In the genomic region with DNA sequence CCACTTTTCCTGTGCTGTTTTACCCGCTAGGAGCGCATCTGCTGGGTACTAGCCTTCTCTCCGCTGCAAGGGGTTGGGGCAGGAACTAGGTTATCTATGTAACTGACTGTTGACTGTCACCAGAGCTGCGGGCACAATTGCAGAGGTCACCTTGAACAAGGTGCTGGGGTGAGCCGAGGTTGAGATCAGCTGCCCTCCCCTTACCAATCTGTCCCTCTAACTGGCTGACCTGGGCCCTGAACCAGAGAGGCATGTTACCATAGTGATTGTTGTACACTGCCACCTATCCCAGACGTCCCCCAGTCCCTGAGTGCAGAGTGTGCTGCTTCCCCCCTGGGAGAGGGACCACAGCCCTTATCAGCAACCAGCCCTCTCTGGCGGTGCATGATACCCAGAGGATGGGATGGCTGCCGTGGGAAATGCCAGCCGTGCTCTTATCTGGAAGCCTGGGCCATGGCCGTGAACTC, we compare ENCODE assay signal across 15 mouse cellular contexts. TPM values are rescaled to one million over a fixed set of nuclear protein-coding genes. Genes with fewer than 3 reads are reported as not detected.
DNase-seq lines count a peak whose midpoint lies in the region; ATAC-seq and TF ChIP-seq lines count a peak whose summit lies in the region.
"Had no signal": no experiment of that assay in that cellular context is flagged by ENCODE, and none has a peak within 500 bp of the region (broad histone marks: within the 10 kb centered on the region; RNA-seq: fewer than 3 reads in every experiment).

No protein-coding gene starts in this region.

- H3K36me3 ChIP-seq in heart, embryonic 16.5 days (ENCODE audit: control insufficient read depth, insufficient read depth): peaks cover 2% of the 10 kb centered on the region; the same call in 1 of the 2 replicates
- no peaks in the 10 kb centered on the region for H3K36me3 ChIP-seq in heart, adult 2 months (ENCODE audit: control insufficient read depth, insufficient read depth, low read length)
- H3K36me3 ChIP-seq in MEL (ENCODE audit: control insufficient read depth in 1 of 2, insufficient read depth in 2 of 2, low read length in 2 of 2): peaks cover 7 to 93% of the 10 kb centered on the region in 2 experiments; a peak in 3 of 4 replicates
- H3K36me3 ChIP-seq in erythroblast, embryonic 14.5 days (ENCODE audit: control insufficient read depth): peaks cover 99% of the 10 kb centered on the region

- no peak for DNase-seq in heart, adult 2 months
- DNase-seq in MEL (ENCODE audit: low read depth, low spot score): peak; percentile 94
- no peak for DNase-seq in kidney, adult 11 months
- no peak for DNase-seq in lung, postnatal 36 days
- DNase-seq in left cerebral cortex, adult 8-10 months (ENCODE audit: low spot score in 2 of 2): no peak
- DNase-seq: embryo, embryonic 11 days; kidney, adult 18-20 months; thymus, postnatal 14 days had no signal

- peak overlapping the region; percentile 57 for H3K27ac ChIP-seq in heart, embryonic 16.5 days (ENCODE audit: low read length)
- no peak overlapping the region for H3K27ac ChIP-seq in heart, adult 2 months
- peak overlapping the region; percentile 98 for H3K27ac ChIP-seq in MEL (ENCODE audit: control insufficient read depth, low read depth, low read length)
- H3K27ac ChIP-seq: left cerebral cortex, adult 2 months; macrophage had no signal

- no peak for TF ChIP-seq RAD21 in MEL (IDR thresholded peaks at IDR 0.05; ENCODE audit: low read depth, low read length)

- H3K79me2 ChIP-seq in heart, adult 2 months (replicated peaks; ENCODE audit: control insufficient read depth, insufficient read depth, low read length): no peaks in the 10 kb centered on the region; the same call in 1 of the 2 replicates
- H3K79me2 ChIP-seq in MEL (ENCODE audit: control insufficient read depth, insufficient read depth, low read length, poor library complexity): peaks cover 22% of the 10 kb centered on the region

- no peak for TF ChIP-seq EP300 in heart, adult 2 months (IDR thresholded peaks at IDR 0.05; ENCODE audit: insufficient read depth, low read depth, low read length)
- TF ChIP-seq EP300 in MEL (IDR thresholded peaks at IDR 0.05; ENCODE audit: low read depth in 1 of 2, low read length in 2 of 2): peak; percentile 98 to 100

- H3K4me2 ChIP-seq in heart, embryonic 16.5 days (ENCODE audit: low read depth, low read length): no peak overlapping the region

- no peak overlapping the region for H3K4me3 ChIP-seq in heart, embryonic 16.5 days (ENCODE audit: low read length)
- no peak overlapping the region for H3K4me3 ChIP-seq in heart, adult 2 months
- no peak overlapping the region for H3K4me3 ChIP-seq in MEL (ENCODE audit: control insufficient read depth in 1 of 2, insufficient read depth in 1 of 2, low read depth in 2 of 2, low read length in 2 of 2)
- peak overlapping the region; percentile 58 for H3K4me3 ChIP-seq in erythroblast, embryonic 14.5 days (replicated peaks)
- H3K4me3 ChIP-seq: left cerebral cortex, adult 2 months had no signal

- H3K9ac ChIP-seq in heart, embryonic 16.5 days (ENCODE audit: low read length): 0 out of 2 replicates have a peak overlapping the region, but pooled peaks have one; percentile 4
- H3K9ac ChIP-seq in heart, adult 2 months (ENCODE audit: low read depth, low read length): no peak overlapping the region
- peak overlapping the region; percentile 62 for H3K9ac ChIP-seq in MEL (ENCODE audit: control insufficient read depth, low read depth, low read length, poor library complexity, severe bottlenecking)

- no peak for TF ChIP-seq POLR2A in heart, adult 2 months (IDR thresholded peaks at IDR 0.05; ENCODE audit: insufficient read depth, low read depth, low read length)
- peak in 1 of 2 experiments; percentile 48; a peak in 2 of 4 replicates for TF ChIP-seq POLR2A in MEL (IDR thresholded peaks at IDR 0.05; ENCODE audit: control insufficient read depth in 1 of 2, insufficient read depth in 1 of 2, low read depth in 1 of 2, low read length in 2 of 2, poor library complexity in 1 of 2)

- TF ChIP-seq CTCF in heart, adult 2 months (IDR thresholded peaks at IDR 0.05): no peak
- TF ChIP-seq CTCF in MEL (IDR thresholded peaks at IDR 0.05 in 2 of 3, conservative IDR thresholded peaks at IDR 0.05 in 1 of 3; ENCODE audit: control insufficient read depth in 1 of 3, insufficient read depth in 1 of 3, low read depth in 2 of 3, low read length in 3 of 3, poor library complexity in 1 of 3, severe bottlenecking in 1 of 3): no peak; a peak in 1 of 6 replicates

- H3K9me3 ChIP-seq in heart, embryonic 16.5 days (replicated peaks; ENCODE audit: control insufficient read depth, low read length): no peaks in the 10 kb centered on the region
- H3K9me3 ChIP-seq in MEL (replicated peaks; ENCODE audit: insufficient read depth, low read length): no peaks in the 10 kb centered on the region
- no peaks in the 10 kb centered on the region for H3K9me3 ChIP-seq in erythroblast, embryonic 14.5 days (ENCODE audit: control insufficient read depth, low read length)

- intact Hi-C loops in heart, adult 2 months (cut with DNase I): no loop called here

- 24% methylated on average over 10 of the region's 10 CpGs for WGBS in heart, embryonic 16.5 days
- WGBS in heart, adult 2 months: 52% methylated on average over 10 of the region's 10 CpGs

- H3K4me1 ChIP-seq in heart, embryonic 16.5 days (ENCODE audit: control insufficient read depth, insufficient read depth, low read length): peaks cover 66% of the 10 kb centered on the region
- peaks cover 20% of the 10 kb centered on the region for H3K4me1 ChIP-seq in heart, adult 2 months (ENCODE audit: control insufficient read depth, insufficient read depth, low read length)
- H3K4me1 ChIP-seq in MEL (ENCODE audit: control insufficient read depth in 1 of 2, insufficient read depth in 2 of 2, low read length in 2 of 2): peaks cover 39 to 93% of the 10 kb centered on the region in 2 experiments
- peaks cover 100% of the 10 kb centered on the region for H3K4me1 ChIP-seq in erythroblast, embryonic 14.5 days (ENCODE audit: control insufficient read depth)

- no peaks in the 10 kb centered on the region for H3K27me3 ChIP-seq in heart, embryonic 16.5 days (ENCODE audit: control insufficient read depth, insufficient read depth, low read length)
- H3K27me3 ChIP-seq in heart, adult 2 months (ENCODE audit: control insufficient read depth, insufficient read depth, low read length): no peaks in the 10 kb centered on the region
- no peaks in the 10 kb centered on the region for H3K27me3 ChIP-seq in MEL (ENCODE audit: control insufficient read depth in 1 of 2, insufficient read depth in 2 of 2, low read length in 2 of 2)
- no peaks in the 10 kb centered on the region for H3K27me3 ChIP-seq in erythroblast, embryonic 14.5 days (ENCODE audit: control insufficient read depth)
- H3K27me3 ChIP-seq: CH12.LX had no signal

- no peak for ATAC-seq in heart, embryonic 16.5 days (replicated peaks; ENCODE audit: extremely low read depth, insufficient read depth, low FRiP score)
- peak; percentile 63 for ATAC-seq in megakaryocyte progenitor cell, adult 5-6 weeks (replicated peaks; ENCODE audit: poor library complexity)

TF ChIP-seq in MEL, 35 proteins besides CTCF, POLR2A, EP300 and RAD21 (continues in another document):
- TF ChIP-seq TBP (IDR thresholded peaks at IDR 0.05; ENCODE audit: low read depth, low read length): peak; percentile 20; the same call in 1 of the 2 replicates
- TF ChIP-seq E2F4 (IDR thresholded peaks at IDR 0.05; ENCODE audit: borderline replicate concordance, low read depth, low read length): no peak
- peak; percentile 52 for TF ChIP-seq CHD2 (IDR thresholded peaks at IDR 0.05; ENCODE audit: low read length)
- TF ChIP-seq RCOR1 (IDR thresholded peaks at IDR 0.05; ENCODE audit: low read depth, low read length): peak; percentile 84
- TF ChIP-seq POLR2AphosphoS5 (IDR thresholded peaks at IDR 0.05; ENCODE audit: borderline replicate concordance, low read depth, low read length): peak; percentile 80; the same call in 1 of the 2 replicates
- 0 out of 2 replicates have a peak, but pooled peaks have one; percentile 33 for TF ChIP-seq CHD1 (IDR thresholded peaks at IDR 0.05; ENCODE audit: low read depth, low read length)
- TF ChIP-seq TAL1 (IDR thresholded peaks at IDR 0.05; ENCODE audit: low read length): peak; percentile 100

RNA-seq across cellular contexts. Expression of a gene that starts 39.1 kb away (rescaled TPM):
- polyA plus RNA-seq in heart, embryonic 16.5 days (2015; fragmentation: Nextera tagmentation; extraction: Ambion mirVana): not detected in 2 replicates
- not detected for total RNA-seq in heart, adult 2 months (2021)
- not detected in 2 replicates for polyA plus RNA-seq in heart, adult 2 months (2012; rRNA removed)
- total RNA-seq in MEL (2012; rRNA removed): 0.12 TPM in 1 of 2 replicates, not detected in the other
- polyA plus RNA-seq in MEL (2012; ENCODE audit: insufficient read depth in 1 of 2, insufficient read length in 2 of 2, low read depth in 1 of 2, low replicate concordance in 2 of 2, missing spikeins in 1 of 2): under 1 TPM in 1 of 2 experiments, not detected in 1; 0.07 TPM
- not detected in 2 replicates for polyA plus RNA-seq in erythroblast, embryonic 14.5 days (2012)
- not detected in 2 replicates for total RNA-seq in megakaryocyte progenitor cell, adult 5-6 weeks (2015)
- total RNA-seq in megakaryocyte progenitor cell, adult 5-6 weeks (2017): not detected in 2 replicates
- total RNA-seq in left cerebral cortex, adult 8-10 months (2022): 10 to 100 TPM in 3 of 4 experiments, 1 to 10 TPM in 1; 8.6 to 11.3 (median 10.8) TPM
- total RNA-seq: adrenal gland, postnatal 4 days had no signal
- polyA plus RNA-seq: macrophage had no signal

RNA-seq across cellular contexts. Expression of a gene that starts 39.5 kb away (rescaled TPM):
- polyA plus RNA-seq in heart, embryonic 16.5 days (2015; fragmentation: Nextera tagmentation; extraction: Ambion mirVana): 2.9 and 3.1 TPM in 2 replicates
- 10 to 100 TPM; 21.2 to 24.6 TPM for total RNA-seq in heart, adult 2 months (2021)
- 20.0 and 20.9 TPM in 2 replicates for polyA plus RNA-seq in heart, adult 2 months (2012; rRNA removed)
- total RNA-seq in MEL (2012; rRNA removed): 104 and 133 TPM in 2 replicates
- 100 to 1,000 TPM; 260 to 343 TPM for polyA plus RNA-seq in MEL (2012; ENCODE audit: insufficient read depth in 1 of 2, insufficient read length in 2 of 2, low read depth in 1 of 2, low replicate concordance in 2 of 2, missing spikeins in 1 of 2)
- 331 and 361 TPM in 2 replicates for polyA plus RNA-seq in erythroblast, embryonic 14.5 days (2012)
- 12.2 and 21.6 TPM in 2 replicates for total RNA-seq in megakaryocyte progenitor cell, adult 5-6 weeks (2015)
- total RNA-seq in megakaryocyte progenitor cell, adult 5-6 weeks (2017): 9.9 and 20.3 TPM in 2 replicates
- total RNA-seq in left cerebral cortex, adult 8-10 months (2022): 10 to 100 TPM; 38.9 to 50.1 (median 44.4) TPM

RNA-seq across cellular contexts. Expression of a gene that starts 54.9 kb away (rescaled TPM):
- polyA plus RNA-seq in heart, embryonic 16.5 days (2015; fragmentation: Nextera tagmentation; extraction: Ambion mirVana): 28.2 and 28.7 TPM in 2 replicates
- total RNA-seq in heart, adult 2 months (2021): 10 to 100 TPM; 21.8 to 22.1 TPM
- 11.2 and 15.8 TPM in 2 replicates for polyA plus RNA-seq in heart, adult 2 months (2012; rRNA removed)
- total RNA-seq in MEL (2012; rRNA removed): 84.3 and 98.5 TPM in 2 replicates
- polyA plus RNA-seq in MEL (2012; ENCODE audit: insufficient read depth in 1 of 2, insufficient read length in 2 of 2, low read depth in 1 of 2, low replicate concordance in 2 of 2, missing spikeins in 1 of 2): 100 to 1,000 TPM in 1 of 2 experiments, 10 to 100 TPM in 1; 30.2 to 122 TPM
- 10.0 and 10.5 TPM in 2 replicates for polyA plus RNA-seq in erythroblast, embryonic 14.5 days (2012)
- 26.1 and 27.2 TPM in 2 replicates for total RNA-seq in megakaryocyte progenitor cell, adult 5-6 weeks (2015)
- total RNA-seq in megakaryocyte progenitor cell, adult 5-6 weeks (2017): 55.6 and 67.3 TPM in 2 replicates
- 10 to 100 TPM; 38.8 to 41.1 (median 40.4) TPM for total RNA-seq in left cerebral cortex, adult 8-10 months (2022)
